Mouse (Mus musculus): ENCODE results near the gene Zmiz1. TPM values are rescaled to one million over a fixed set of nuclear protein-coding genes. Genes with fewer than 3 reads are reported as not detected.

Gene Zmiz1
- total and polyA plus RNA-seq, 2 experiments from 2014 or later: 38.0 to 75.6 TPM

DNA sequence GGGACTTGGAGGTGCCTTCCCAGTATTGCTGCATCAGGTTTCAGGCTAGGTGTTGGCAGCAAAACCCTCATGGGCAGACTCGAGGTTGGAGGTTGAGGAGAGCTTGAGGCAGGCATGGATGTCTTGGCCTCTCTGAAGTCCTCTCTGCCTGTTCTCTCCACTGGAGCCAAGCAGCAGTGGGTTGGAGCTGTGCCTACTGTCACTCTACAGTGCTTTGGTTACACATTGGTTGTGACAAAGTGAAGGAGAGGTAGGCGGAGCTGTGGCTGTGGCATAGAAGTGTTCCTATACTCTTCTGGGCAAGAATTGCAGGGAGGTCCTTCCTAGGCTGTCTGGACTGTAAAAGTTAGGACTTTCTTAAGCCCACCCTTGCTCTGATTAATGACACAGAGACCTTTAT is 237.4 kb downstream of the Zmiz1 start:
- 67% methylated on average over 2 of the region's 2 CpGs for WGBS
- Histone ChIP-seq H3K9ac (no peak overlapping the region), H3K27me3 (ENCODE audit: insufficient read depth, low read length) (no peaks in the 10 kb centered on the region), H3K27ac (ENCODE audit: low read depth, low read length) (no peak overlapping the region), H3K36me3 (ENCODE audit: insufficient read depth) (peaks cover 36% of the 10 kb centered on the region), H3K4me3 (ENCODE audit: low read depth, low read length) (no peak overlapping the region), H3K4me1 (ENCODE audit: insufficient read depth) (peaks cover 10% of the 10 kb centered on the region), H3K4me2 (ENCODE audit: low read depth) (no peak overlapping the region), H3K9me3 (ENCODE audit: low read length) (no peaks in the 10 kb centered on the region)
- ATAC-seq (no peak), DNase-seq (no peak)
- no peak for TF ChIP-seq CTCF (IDR thresholded peaks at IDR 0.05; ENCODE audit: low read depth)

- Histone ChIP-seq H3K4me2 (ENCODE audit: low read depth) (no peak overlapping the region), H3K9ac (no peak overlapping the region), H3K27me3 (ENCODE audit: insufficient read depth, low read length) (no peaks in the 10 kb centered on the region), H3K4me3 (ENCODE audit: low read depth, low read length) (no peak overlapping the region), H3K9me3 (ENCODE audit: low read length) (no peaks in the 10 kb centered on the region), H3K27ac (ENCODE audit: low read depth, low read length) (no peak overlapping the region), H3K36me3 (ENCODE audit: insufficient read depth) (peaks cover 28% of the 10 kb centered on the region), H3K4me1 (ENCODE audit: insufficient read depth) (no peaks in the 10 kb centered on the region)
- ATAC-seq: peak; percentile 81; the same call in 1 of the 2 replicates
- DNase-seq: peak; percentile 72
- peak; percentile 90 for TF ChIP-seq CTCF (IDR thresholded peaks at IDR 0.05; ENCODE audit: low read depth)
Measured at GRCm38 (mm10) chr14:25701986-25702385, 243.0 kb downstream of the Zmiz1 start.

DNA sequence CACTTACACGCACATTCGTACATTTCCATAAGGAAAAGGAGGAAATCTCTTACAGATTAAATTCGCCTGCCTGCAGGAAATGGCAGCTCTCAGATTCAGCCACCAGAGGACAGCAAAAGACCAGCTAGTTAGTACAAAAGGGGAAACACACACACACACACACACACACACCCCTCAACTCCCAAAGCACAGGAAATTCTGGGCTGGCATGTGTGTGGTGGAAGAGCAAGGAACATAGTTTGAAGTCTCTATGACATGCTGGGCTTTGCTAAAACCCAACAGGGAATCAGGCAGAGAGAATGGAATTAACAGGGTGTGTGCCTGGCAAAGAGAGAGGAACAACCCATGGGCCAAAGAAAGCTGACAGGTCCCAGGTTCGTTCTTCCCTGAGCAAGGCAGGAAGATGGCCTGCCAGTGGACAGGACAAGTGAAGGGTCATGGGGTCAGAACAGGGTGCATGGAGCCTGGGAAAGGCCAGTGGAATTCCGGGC is 248.8 kb downstream of the Zmiz1 start:
- Histone ChIP-seq H3K4me1 (ENCODE audit: insufficient read depth) (no peaks in the 10 kb centered on the region), H3K36me3 (ENCODE audit: insufficient read depth) (no peaks in the 10 kb centered on the region), H3K9ac (no peak overlapping the region), H3K9me3 (ENCODE audit: low read length) (no peaks in the 10 kb centered on the region), H3K4me2 (ENCODE audit: low read depth) (no peak overlapping the region), H3K4me3 (ENCODE audit: low read depth, low read length) (no peak overlapping the region), H3K27me3 (ENCODE audit: insufficient read depth, low read length) (no peaks in the 10 kb centered on the region), H3K27ac (ENCODE audit: low read depth, low read length) (no peak overlapping the region)
- 62% methylated on average over 5 of the region's 5 CpGs for WGBS
- DNase-seq: peak; percentile 84
- TF ChIP-seq CTCF (IDR thresholded peaks at IDR 0.05; ENCODE audit: low read depth): peak; percentile 96
- peak; percentile 79 for ATAC-seq

DNA sequence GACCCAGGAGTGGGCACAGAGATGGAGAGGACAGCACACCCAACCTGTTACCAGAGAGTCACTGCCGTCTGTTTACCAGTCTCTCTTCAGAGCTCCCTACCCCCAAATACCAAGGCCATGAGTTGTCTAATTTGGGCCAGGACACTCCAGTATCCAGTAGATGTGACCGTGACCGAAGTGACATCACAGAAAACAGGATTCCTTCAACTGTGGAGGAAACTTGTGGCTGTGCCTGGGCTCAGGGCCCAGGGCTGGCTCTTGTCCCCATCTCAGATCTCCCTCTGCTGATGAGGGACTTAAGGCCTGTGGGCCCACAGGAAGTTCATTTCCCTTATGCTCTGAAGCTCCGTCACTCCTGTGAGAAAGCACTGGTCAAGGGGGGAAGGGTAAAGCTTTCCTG is 249.5 kb downstream of the Zmiz1 start:
- WGBS: 74% methylated on average over 4 of the region's 4 CpGs
- ATAC-seq (0 out of 2 replicates have a peak, but pooled peaks have one; percentile 10), DNase-seq (no peak)
- no peak for TF ChIP-seq CTCF (IDR thresholded peaks at IDR 0.05; ENCODE audit: low read depth)
- no peak overlapping the region for H3K9ac ChIP-seq
- no peaks in the 10 kb centered on the region for H3K36me3 ChIP-seq (ENCODE audit: insufficient read depth)
- H3K4me2 ChIP-seq (ENCODE audit: low read depth): no peak overlapping the region
- no peak overlapping the region for H3K4me3 ChIP-seq (ENCODE audit: low read depth, low read length)
- no peaks in the 10 kb centered on the region for H3K9me3 ChIP-seq (ENCODE audit: low read length)
- no peaks in the 10 kb centered on the region for H3K27me3 ChIP-seq (ENCODE audit: insufficient read depth, low read length)
- H3K4me1 ChIP-seq (ENCODE audit: insufficient read depth): no peaks in the 10 kb centered on the region
- no peak overlapping the region for H3K27ac ChIP-seq (ENCODE audit: low read depth, low read length)

DNA sequence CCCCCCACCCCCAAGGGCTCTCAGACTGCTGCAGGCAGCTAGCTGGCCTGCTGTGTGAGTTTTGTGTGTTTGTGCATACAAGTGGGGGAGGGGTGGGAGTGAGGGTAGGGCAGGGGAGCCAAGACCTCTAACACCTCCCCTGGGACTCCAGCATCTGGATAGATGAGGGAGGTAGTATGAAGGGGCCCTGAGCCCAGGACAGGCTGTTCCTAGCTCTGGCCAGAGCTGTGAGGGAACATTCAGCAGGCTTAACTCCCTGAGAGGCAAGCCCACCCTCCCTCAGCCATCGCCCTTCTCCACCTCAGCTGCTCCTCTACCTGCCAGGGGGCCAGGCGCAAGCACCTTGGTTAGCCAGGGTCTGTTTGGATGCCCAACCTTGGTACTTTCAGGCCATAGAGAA is 249.9 kb downstream of the Zmiz1 start:
- no peak overlapping the region for H3K9ac ChIP-seq
- H3K4me3 ChIP-seq (ENCODE audit: low read depth, low read length): no peak overlapping the region
- H3K4me2 ChIP-seq (ENCODE audit: low read depth): no peak overlapping the region
- no peaks in the 10 kb centered on the region for H3K27me3 ChIP-seq (ENCODE audit: insufficient read depth, low read length)
- H3K4me1 ChIP-seq (ENCODE audit: insufficient read depth): no peaks in the 10 kb centered on the region
- H3K27ac ChIP-seq (ENCODE audit: low read depth, low read length): no peak overlapping the region
- H3K36me3 ChIP-seq (ENCODE audit: insufficient read depth): no peaks in the 10 kb centered on the region
- ATAC-seq: no peak
- TF ChIP-seq CTCF (IDR thresholded peaks at IDR 0.05; ENCODE audit: low read depth): no peak
- no peak for DNase-seq
- H3K9me3 ChIP-seq (ENCODE audit: low read length): no peaks in the 10 kb centered on the region
- WGBS: 83% methylated on average over 2 of the region's 2 CpGs

DNA sequence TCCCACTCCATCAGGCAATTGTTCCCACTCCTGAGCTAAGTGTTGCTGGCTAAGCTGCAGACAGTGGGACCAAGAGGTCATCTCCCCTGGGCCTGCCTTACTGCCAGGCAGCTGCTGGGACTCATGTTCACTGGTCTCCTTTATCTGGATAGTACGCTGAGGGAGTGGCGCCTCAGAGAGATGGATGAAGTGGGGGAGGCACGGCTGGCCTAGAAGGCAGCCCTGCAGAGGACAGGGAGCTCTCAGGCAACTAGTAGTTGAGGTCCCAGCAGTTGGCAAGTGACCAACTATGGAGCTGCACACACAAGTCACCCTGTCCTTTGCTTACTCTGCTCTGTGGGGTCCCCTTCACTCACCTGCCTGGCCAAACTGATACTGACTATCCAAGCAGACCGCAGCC is 251.1 kb downstream of the Zmiz1 start:
- no peak for ATAC-seq

DNA sequence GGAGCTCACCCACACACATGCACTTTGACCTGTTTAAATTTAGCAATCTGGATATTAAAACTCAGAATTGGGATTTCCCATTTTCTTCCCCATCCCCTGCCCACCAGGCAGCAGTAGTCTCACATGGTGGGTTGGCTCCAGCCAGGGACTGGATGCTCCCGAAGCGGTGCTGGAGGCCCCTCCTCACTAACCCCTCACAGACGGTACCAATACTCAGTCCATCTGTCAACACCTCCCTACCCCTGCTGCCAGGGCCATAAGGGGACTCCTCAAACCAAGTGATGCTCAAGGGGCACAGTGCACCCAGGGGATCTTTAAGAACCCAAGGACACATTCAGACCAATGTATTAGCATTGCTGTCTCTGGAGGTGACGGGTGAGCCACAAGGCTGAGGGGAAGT is 251.7 kb downstream of the Zmiz1 start:
- no peak for DNase-seq
- Histone ChIP-seq H3K36me3 (ENCODE audit: insufficient read depth) (no peaks in the 10 kb centered on the region), H3K4me1 (ENCODE audit: insufficient read depth) (no peaks in the 10 kb centered on the region), H3K4me3 (ENCODE audit: low read depth, low read length) (no peak overlapping the region), H3K27me3 (ENCODE audit: insufficient read depth, low read length) (no peaks in the 10 kb centered on the region), H3K27ac (ENCODE audit: low read depth, low read length) (no peak overlapping the region), H3K4me2 (ENCODE audit: low read depth) (no peak overlapping the region), H3K9ac (no peak overlapping the region), H3K9me3 (ENCODE audit: low read length) (no peaks in the 10 kb centered on the region)
- WGBS: 73% methylated on average over 4 of the region's 4 CpGs
- no peak for TF ChIP-seq CTCF (IDR thresholded peaks at IDR 0.05; ENCODE audit: low read depth)
- ATAC-seq: no peak

More for the DNA sequence above, 251.1 kb downstream of the Zmiz1 start:
- Histone ChIP-seq H3K27me3 (ENCODE audit: insufficient read depth, low read length) (no peaks in the 10 kb centered on the region), H3K4me3 (ENCODE audit: low read depth, low read length) (no peak overlapping the region), H3K4me2 (ENCODE audit: low read depth) (no peak overlapping the region), H3K36me3 (ENCODE audit: insufficient read depth) (no peaks in the 10 kb centered on the region), H3K9me3 (ENCODE audit: low read length) (no peaks in the 10 kb centered on the region), H3K4me1 (ENCODE audit: insufficient read depth) (no peaks in the 10 kb centered on the region), H3K27ac (ENCODE audit: low read depth, low read length) (no peak overlapping the region), H3K9ac (no peak overlapping the region)
- WGBS: 82% methylated on average over 4 of the region's 4 CpGs
- TF ChIP-seq CTCF (IDR thresholded peaks at IDR 0.05; ENCODE audit: low read depth): no peak
- no peak for DNase-seq
